Mouse (Mus musculus) forebrain, embryonic 12.5 days (tissue): ENCODE measurements around the gene Adora2a. TPM values are rescaled to one million over a fixed set of nuclear protein-coding genes. Genes with fewer than 3 reads are reported as not detected.

ENCODE experiments used
- ATAC-seq: fragments of 200-750 bp; cut with Nextera tagmentation; 2 replicates; pipeline ENCODE4 v1.8.0; 2017; ENCODE audit warnings: moderate TSS enrichment; ENCODE audit not compliant: low FRiP score
- H3K27ac ChIP-seq: fragments of 300-500 bp; sonication (generic); 2 replicates; pipeline ENCODE4 v1.5.1; 2016; ENCODE audit warnings: mild to moderate bottlenecking
- H3K27me3 ChIP-seq: fragments of 300-500 bp; sonication (generic); 2 replicates; pipeline ENCODE4 v1.6.1; 2016; ENCODE audit warnings: mild to moderate bottlenecking
- H3K36me3 ChIP-seq: fragments of 300-500 bp; sonication (generic); replicated peaks from 2 replicates; pipeline ENCODE4 v1.6.1; 2016; ENCODE audit warnings: mild to moderate bottlenecking
- H3K4me1 ChIP-seq: fragments of 300-500 bp; sonication (generic); 2 replicates; pipeline ENCODE4 v1.6.1; 2016
- H3K4me2 ChIP-seq: fragments of 300-500 bp; sonication (generic); 2 replicates; pipeline ENCODE4 v1.6.1; 2016; ENCODE audit warnings: mild to moderate bottlenecking, moderate library complexity
- H3K4me3 ChIP-seq: fragments of 300-500 bp; sonication (generic); replicated peaks from 2 replicates; pipeline ENCODE4 v1.5.1; 2016; ENCODE audit warnings: mild to moderate bottlenecking
- H3K9ac ChIP-seq: fragments of 300-500 bp; sonication (generic); 2 replicates; pipeline ENCODE4 v1.6.1; 2016; ENCODE audit warnings: mild to moderate bottlenecking
- H3K9me3 ChIP-seq: fragments of 300-500 bp; sonication (generic); 2 replicates; pipeline ENCODE4 v1.6.1; 2016
- WGBS: fragments of 180-500 bp; shearing (Covaris S2); methylation state at CpG from one replicate; pipeline ENCODE4 v1.1.7; 2016; 5-methylcytosine and 5-hydroxymethylcytosine counted together
- polyA plus RNA-seq: library from polyadenylated mRNA; unstranded; fragments of >200 nt; fragmentation: Nextera tagmentation; extraction: Ambion mirVana; gene quantifications from 2 replicates; pipeline ENCODE4 v1.2.1, GENCODE M21; 2016

The Adora2a gene
- polyA plus RNA-seq, 1 experiment from 2014 or later, result 3.6 TPM

- H3K4me3 ChIP-seq, result no peak overlapping the region
- no peak for ATAC-seq
Observed at GRCm38 (mm10) chr10:75294926-75295325, 21.8 kb upstream of the Adora2a start.

GRCm38 (mm10) chr10:75298608-75299007, 18.1 kb upstream of the Adora2a start:
- H3K9me3 ChIP-seq, result no peaks in the 10 kb centered on the region
- no peak for ATAC-seq
- H3K9ac ChIP-seq, result no peak overlapping the region
- no peak overlapping the region for H3K27ac ChIP-seq
- H3K4me1 ChIP-seq, result no peaks in the 10 kb centered on the region
- no peaks in the 10 kb centered on the region for H3K27me3 ChIP-seq
- H3K36me3 ChIP-seq, result peaks cover 22% of the 10 kb centered on the region
- WGBS, result 88% methylated on average over 5 of the region's 5 CpGs
- H3K4me2 ChIP-seq, result no peak overlapping the region
- no peak overlapping the region for H3K4me3 ChIP-seq

More at GRCm38 (mm10) chr10:75294926-75295325, 21.8 kb upstream of the Adora2a start:
- Histone ChIP-seq H3K4me1 (no peaks in the 10 kb centered on the region), H3K27me3 (no peaks in the 10 kb centered on the region), H3K36me3 (peaks cover 15% of the 10 kb centered on the region), H3K9me3 (no peaks in the 10 kb centered on the region), H3K9ac (no peak overlapping the region), H3K27ac (no peak overlapping the region), H3K4me2 (no peak overlapping the region)
- WGBS, result 88% methylated on average over 4 of the region's 4 CpGs

- peaks cover 26% of the 10 kb centered on the region for H3K36me3 ChIP-seq
- no peaks in the 10 kb centered on the region for H3K9me3 ChIP-seq
- H3K4me2 ChIP-seq, result no peak overlapping the region
- H3K27ac ChIP-seq, result no peak overlapping the region
- no peak for ATAC-seq
- no peak overlapping the region for H3K4me3 ChIP-seq
- no peaks in the 10 kb centered on the region for H3K27me3 ChIP-seq
- no peak overlapping the region for H3K9ac ChIP-seq
- H3K4me1 ChIP-seq, result peaks cover 9% of the 10 kb centered on the region
- 93% methylated on average over 5 of the region's 5 CpGs for WGBS
Observed at GRCm38 (mm10) chr10:75299785-75300418, 16.8 kb upstream of the Adora2a start.

GRCm38 (mm10) chr10:75301195-75301806, 15.4 kb upstream of the Adora2a start:
- no peak overlapping the region for H3K9ac ChIP-seq
- no peaks in the 10 kb centered on the region for H3K27me3 ChIP-seq
- H3K36me3 ChIP-seq, result peaks cover 26% of the 10 kb centered on the region
- H3K4me1 ChIP-seq, result peaks cover 9% of the 10 kb centered on the region
- no peak overlapping the region for H3K27ac ChIP-seq
- no peak overlapping the region for H3K4me2 ChIP-seq
- WGBS, result 94% methylated on average over 12 of the region's 12 CpGs
- H3K4me3 ChIP-seq, result no peak overlapping the region
- no peaks in the 10 kb centered on the region for H3K9me3 ChIP-seq
- no peak for ATAC-seq

GRCm38 (mm10) chr10:75301937-75302336, 14.7 kb upstream of the Adora2a start:
- peaks cover 26% of the 10 kb centered on the region for H3K36me3 ChIP-seq
- H3K9ac ChIP-seq, result no peak overlapping the region
- H3K4me1 ChIP-seq, result peaks cover 9% of the 10 kb centered on the region
- no peak overlapping the region for H3K4me2 ChIP-seq
- no peak overlapping the region for H3K4me3 ChIP-seq
- WGBS, result 87% methylated on average over 4 of the region's 4 CpGs
- ATAC-seq, result no peak
- H3K27ac ChIP-seq, result no peak overlapping the region
- H3K9me3 ChIP-seq, result no peaks in the 10 kb centered on the region
- no peaks in the 10 kb centered on the region for H3K27me3 ChIP-seq

- Histone ChIP-seq H3K36me3 (peaks cover 32% of the 10 kb centered on the region), H3K9me3 (no peaks in the 10 kb centered on the region), H3K27ac (no peak overlapping the region), H3K4me2 (no peak overlapping the region), H3K4me1 (peaks cover 9% of the 10 kb centered on the region), H3K9ac (no peak overlapping the region), H3K4me3 (no peak overlapping the region), H3K27me3 (no peaks in the 10 kb centered on the region)
- WGBS, result 93% methylated on average over 4 of the region's 4 CpGs
- ATAC-seq, result no peak
Observed at GRCm38 (mm10) chr10:75302536-75302935, 14.1 kb upstream of the Adora2a start.

DNA sequence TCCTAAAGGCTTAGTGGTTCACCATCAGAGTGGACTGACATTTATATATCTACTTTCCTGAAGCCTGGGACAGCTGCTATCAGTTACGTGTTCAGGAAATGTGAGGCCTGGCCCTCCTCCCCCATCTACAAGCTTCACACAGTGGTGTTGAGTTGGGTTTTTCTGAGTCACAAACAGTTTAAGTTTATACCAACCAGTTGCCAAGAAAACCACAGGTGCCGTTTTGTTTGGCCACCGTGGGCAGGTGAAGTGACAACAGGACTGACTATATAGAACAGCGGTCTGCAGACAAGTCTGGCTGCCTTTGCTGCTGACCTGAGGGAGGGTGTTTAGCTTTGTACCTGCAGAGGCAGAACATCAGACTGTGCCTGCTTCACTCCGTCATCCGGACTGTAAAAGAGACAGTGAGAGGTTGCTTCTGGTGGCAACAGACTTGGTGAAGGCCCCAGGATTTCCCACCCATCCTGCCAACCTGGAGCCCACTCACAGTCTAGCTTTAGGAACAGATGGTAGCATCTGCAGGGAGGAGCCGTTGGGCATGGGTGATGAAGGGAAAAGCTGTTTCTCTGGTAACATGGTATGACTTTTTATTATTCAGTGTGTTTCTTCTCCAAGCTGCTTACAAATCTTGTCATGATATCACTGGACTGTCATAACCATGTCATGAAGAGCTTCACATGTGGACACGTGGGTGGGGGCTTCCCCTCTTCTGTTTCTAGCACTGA, 13.2 kb upstream of the Adora2a start:
- Histone ChIP-seq H3K27ac (peak overlapping the region; percentile 65; the same call in 1 of the 2 replicates), H3K36me3 (peaks cover 41% of the 10 kb centered on the region), H3K4me1 (peaks cover 9% of the 10 kb centered on the region), H3K27me3 (no peaks in the 10 kb centered on the region), H3K9ac (no peak overlapping the region), H3K4me2 (no peak overlapping the region), H3K9me3 (no peaks in the 10 kb centered on the region), H3K4me3 (no peak overlapping the region)
- WGBS, result 91% methylated on average over 8 of the region's 8 CpGs
- ATAC-seq, result no peak

DNA sequence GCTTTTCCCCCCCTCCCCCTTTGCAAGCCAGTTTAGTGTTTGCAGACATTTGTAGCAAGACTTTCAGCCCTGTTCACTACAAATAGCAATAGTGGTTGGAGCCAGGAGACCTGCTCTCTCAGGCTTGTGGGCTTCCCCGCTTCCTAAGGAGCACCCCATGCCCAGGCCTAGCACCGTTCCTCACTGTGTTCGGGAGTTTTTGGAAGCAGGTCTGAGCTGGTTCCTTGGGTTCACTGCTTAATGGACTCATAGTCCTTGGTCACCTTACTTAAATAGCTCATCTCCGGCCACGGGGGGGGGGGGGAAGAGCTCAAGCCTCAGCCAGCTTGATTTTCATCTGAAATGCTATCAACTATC, 12.7 kb upstream of the Adora2a start:
- peak overlapping the region; percentile 65 for H3K27ac ChIP-seq
- ATAC-seq, result no peak

GRCm38 (mm10) chr10:75304413-75304812, 12.3 kb upstream of the Adora2a start:
- Histone ChIP-seq H3K9ac (0 out of 2 replicates have a peak overlapping the region, but pooled peaks have one; percentile 1), H3K27ac (peak overlapping the region; percentile 65), H3K4me3 (no peak overlapping the region), H3K4me2 (no peak overlapping the region), H3K36me3 (peaks cover 47% of the 10 kb centered on the region), H3K4me1 (peaks cover 9% of the 10 kb centered on the region), H3K27me3 (no peaks in the 10 kb centered on the region), H3K9me3 (no peaks in the 10 kb centered on the region)
- ATAC-seq, result no peak
- WGBS, result 80% methylated on average over 6 of the region's 6 CpGs

More for the DNA sequence above, 12.7 kb upstream of the Adora2a start:
- Histone ChIP-seq H3K4me1 (peaks cover 9% of the 10 kb centered on the region), H3K4me2 (no peak overlapping the region), H3K9me3 (no peaks in the 10 kb centered on the region), H3K9ac (no peak overlapping the region), H3K4me3 (no peak overlapping the region), H3K36me3 (peaks cover 45% of the 10 kb centered on the region), H3K27me3 (no peaks in the 10 kb centered on the region)
- 92% methylated on average over 5 of the region's 5 CpGs for WGBS

- H3K36me3 ChIP-seq, result peaks cover 64% of the 10 kb centered on the region
Observed at GRCm38 (mm10) chr10:75307130-75307529, 9.5 kb upstream of the Adora2a start.

DNA sequence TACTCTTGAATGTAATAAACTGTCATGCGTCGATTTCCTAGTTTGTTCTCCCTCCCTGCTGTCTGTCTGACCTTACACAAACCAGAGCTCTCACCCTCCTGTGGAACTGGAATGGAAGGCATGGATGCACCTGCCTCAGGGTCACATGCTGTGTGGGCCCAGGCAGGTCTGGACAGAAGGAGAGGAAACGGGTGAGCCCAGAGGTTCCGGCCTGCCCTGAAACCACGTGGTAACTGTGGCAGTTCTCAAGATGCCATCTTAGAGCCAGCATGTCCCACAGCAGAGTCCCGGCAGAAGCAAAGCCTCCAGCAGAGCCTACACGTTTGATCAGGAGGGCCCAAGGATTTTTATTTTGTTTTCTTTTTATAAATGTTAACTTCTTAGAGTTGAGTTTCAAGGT, 4.3 kb upstream of the Adora2a start:
- Histone ChIP-seq H3K4me1 (peaks cover 10% of the 10 kb centered on the region), H3K4me2 (no peak overlapping the region), H3K9me3 (no peaks in the 10 kb centered on the region), H3K27me3 (peaks cover 19% of the 10 kb centered on the region), H3K36me3 (peaks cover 58% of the 10 kb centered on the region), H3K27ac (no peak overlapping the region), H3K4me3 (no peak overlapping the region), H3K9ac (no peak overlapping the region)
- no peak for ATAC-seq
- 88% methylated on average over 7 of the region's 7 CpGs for WGBS

More at GRCm38 (mm10) chr10:75307130-75307529, 9.5 kb upstream of the Adora2a start:
- ATAC-seq, result no peak
- WGBS, result 93% methylated on average over 7 of the region's 7 CpGs
- Histone ChIP-seq H3K9ac (no peak overlapping the region), H3K27me3 (no peaks in the 10 kb centered on the region), H3K4me3 (no peak overlapping the region), H3K9me3 (no peaks in the 10 kb centered on the region), H3K4me2 (no peak overlapping the region), H3K27ac (no peak overlapping the region), H3K4me1 (peaks cover 9% of the 10 kb centered on the region)

DNA sequence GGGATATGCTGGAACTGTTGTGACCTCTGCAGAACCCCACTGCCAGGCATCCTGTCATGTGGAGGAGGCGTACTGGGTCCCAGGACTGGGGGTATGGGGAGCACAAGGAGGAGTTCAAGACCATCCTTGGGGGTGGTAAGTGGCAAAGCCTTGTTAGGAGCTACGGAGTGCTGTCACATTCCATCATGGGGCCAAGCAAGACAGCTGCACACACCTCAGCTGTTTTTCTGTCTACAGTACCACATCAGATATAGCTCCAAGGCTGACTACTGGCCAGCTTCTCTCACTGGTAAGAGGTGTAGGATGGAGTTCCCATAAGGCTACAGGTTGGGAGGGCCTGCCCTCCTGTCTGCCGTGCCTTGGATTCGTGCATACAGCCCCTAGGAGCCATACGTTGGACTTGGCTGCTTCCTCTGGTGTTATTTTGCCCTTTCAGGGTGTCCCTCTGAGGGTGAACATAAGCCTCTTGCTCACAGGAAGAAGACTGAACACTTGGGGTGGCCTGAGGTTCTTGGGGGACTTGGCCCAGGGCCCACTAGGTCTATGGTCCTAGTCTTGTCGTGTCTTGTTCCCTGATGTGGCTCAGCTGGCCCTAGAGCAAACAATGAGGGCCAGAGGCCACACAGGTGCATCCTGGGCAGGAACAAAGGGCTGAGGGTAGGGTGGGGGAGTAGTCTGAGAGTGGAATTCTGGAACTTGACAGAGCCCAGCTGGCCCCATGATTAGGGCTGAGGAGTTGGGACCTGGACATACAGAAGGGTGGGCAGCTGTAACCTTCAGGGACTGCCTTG, 2.3 kb upstream of the Adora2a start:
- Histone ChIP-seq H3K4me3 (no peak overlapping the region), H3K27me3 (peaks cover 39% of the 10 kb centered on the region), H3K4me2 (no peak overlapping the region), H3K36me3 (peaks cover 39% of the 10 kb centered on the region), H3K9me3 (no peaks in the 10 kb centered on the region), H3K4me1 (peaks cover 13% of the 10 kb centered on the region), H3K27ac (no peak overlapping the region), H3K9ac (no peak overlapping the region)
- ATAC-seq, result no peak
- whole genome bisulfite sequencing, result 68% methylated on average over 6 of the region's 6 CpGs
